Mouse (Mus musculus): ENCODE data around the gene Fchsd2. TPM values are rescaled to one million over a fixed set of nuclear protein-coding genes. Genes with fewer than 3 reads are reported as not detected.

Gene Fchsd2
- polyA plus RNA-seq, 2 experiments, result 3.1 to 3.3 TPM

DNA sequence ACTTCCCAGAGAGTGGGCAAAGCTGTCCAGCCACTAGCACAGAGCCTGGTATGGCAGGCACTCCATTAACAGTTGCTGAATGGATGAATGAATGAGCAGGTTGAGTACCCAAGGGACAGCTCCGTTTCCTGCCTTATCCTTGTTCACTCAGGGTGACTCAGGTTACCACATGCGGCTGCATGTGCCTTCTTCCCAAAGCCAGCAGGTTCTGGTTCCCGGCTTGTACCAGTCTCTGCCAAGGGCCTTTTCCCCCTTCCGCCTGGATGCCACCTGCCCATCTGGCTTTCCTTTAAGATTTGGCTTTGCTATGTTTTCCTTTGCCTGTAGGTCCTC is 238.1 kb downstream of the Fchsd2 start:
- Histone ChIP-seq H3K9me3 (ENCODE audit: control insufficient read depth, low read length) (no peaks in the 10 kb centered on the region), H3K27ac (no peak overlapping the region), H3K36me3 (replicated peaks; ENCODE audit: control insufficient read depth, insufficient read depth, low read depth) (no peaks in the 10 kb centered on the region; the same call in 1 of the 2 replicates), H3K27me3 (ENCODE audit: control insufficient read depth, insufficient read depth, low read length) (no peaks in the 10 kb centered on the region), H3K4me2 (ENCODE audit: low read depth) (no peak overlapping the region), H3K4me1 (replicated peaks; ENCODE audit: control insufficient read depth in 2 of 2, insufficient read depth in 2 of 2, low read length in 1 of 2) (peaks cover 7 to 16% of the 10 kb centered on the region in 2 experiments), H3K9ac (replicated peaks) (no peak overlapping the region), H3K4me3 (ENCODE audit: insufficient read depth in 1 of 2, low read depth in 2 of 2, low read length in 2 of 2) (no peak overlapping the region)
- WGBS (ENCODE audit: insufficient replicate concordance), result 65% methylated on average over 4 of the region's 4 CpGs
- TF ChIP-seq EP300 (IDR thresholded peaks at IDR 0.05; ENCODE audit: low read depth) (no peak), CTCF (IDR thresholded peaks at IDR 0.05; ENCODE audit: low read depth) (no peak)
- ATAC-seq (ENCODE audit: insufficient read depth), result no peak
- DNase-seq (ENCODE audit: low read depth in 3 of 3, low spot score in 3 of 3), result no peak

DNA sequence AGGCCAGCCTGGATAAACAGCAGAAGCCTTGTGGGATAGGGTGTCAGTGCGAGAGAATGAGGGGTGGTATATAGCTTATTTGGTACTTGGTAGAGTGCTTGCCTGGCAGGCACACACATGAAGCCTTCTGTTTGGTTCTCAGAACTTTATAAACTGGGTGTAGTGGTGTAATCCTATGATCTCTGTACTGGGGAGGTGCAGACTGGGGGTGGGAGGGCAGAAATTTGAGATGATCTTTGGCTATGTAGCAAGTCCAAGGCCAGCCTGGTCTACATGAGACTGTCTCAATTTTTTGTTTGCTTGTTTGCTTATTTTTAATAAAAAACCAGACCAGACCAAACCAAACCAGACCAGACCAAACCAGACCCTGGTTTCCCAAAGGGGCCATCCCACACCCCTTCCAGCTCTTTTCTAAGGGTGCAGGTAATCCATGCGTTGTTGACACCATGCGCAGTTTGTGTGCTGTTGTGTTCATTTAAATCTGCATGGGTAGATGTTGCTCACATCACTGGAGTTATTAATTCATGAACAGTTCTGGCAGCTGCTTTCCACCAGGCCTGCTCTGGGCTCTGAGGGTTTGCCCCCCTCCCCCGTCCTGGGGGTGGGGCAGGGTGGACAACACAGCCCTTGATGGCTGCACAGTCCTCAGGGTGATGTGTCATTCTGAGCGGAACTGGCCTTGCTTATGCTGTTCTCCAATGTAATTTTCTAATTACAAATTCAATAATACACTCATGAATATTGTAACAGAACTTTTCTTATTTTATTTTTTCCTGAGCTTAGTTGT is 239.6 kb downstream of the Fchsd2 start:
- ATAC-seq (ENCODE audit: insufficient read depth), result no peak
- TF ChIP-seq EP300 (IDR thresholded peaks at IDR 0.05; ENCODE audit: low read depth), result no peak
- TF ChIP-seq CTCF (IDR thresholded peaks at IDR 0.05; ENCODE audit: low read depth), result no peak
- no peak overlapping the region for H3K9ac ChIP-seq (replicated peaks)

More for the DNA sequence above, 239.6 kb downstream of the Fchsd2 start:
- H3K27ac ChIP-seq, result no peak overlapping the region
- H3K4me3 ChIP-seq (ENCODE audit: insufficient read depth in 1 of 2, low read depth in 2 of 2, low read length in 2 of 2), result no peak overlapping the region
- DNase-seq (ENCODE audit: low read depth in 3 of 3, low spot score in 3 of 3), result no peak
- no peak overlapping the region for H3K4me2 ChIP-seq (ENCODE audit: low read depth)
- H3K36me3 ChIP-seq (replicated peaks; ENCODE audit: control insufficient read depth, insufficient read depth, low read depth), result no peaks in the 10 kb centered on the region; the same call in 1 of the 2 replicates
- no peaks in the 10 kb centered on the region for H3K9me3 ChIP-seq (ENCODE audit: control insufficient read depth, low read length)
- 82% methylated on average over 5 of the region's 5 CpGs for WGBS (ENCODE audit: insufficient replicate concordance)
- H3K27me3 ChIP-seq (ENCODE audit: control insufficient read depth, insufficient read depth, low read length), result no peaks in the 10 kb centered on the region
- peaks cover 7 to 14% of the 10 kb centered on the region in 2 experiments for H3K4me1 ChIP-seq (replicated peaks; ENCODE audit: control insufficient read depth in 2 of 2, insufficient read depth in 2 of 2, low read length in 1 of 2)

Other genes with a start within 250 kb of the Fchsd2 start
- 12.2 and 17.2 TPM in 2 replicates for gene Relt, start 229.4 kb upstream of the Fchsd2 start, polyA plus RNA-seq (2012; rRNA removed)
- gene Relt, start 229.4 kb upstream of the Fchsd2 start, polyA plus RNA-seq (2014; fragmentation: Nextera tagmentation; extraction: Ambion mirVana), result 11.7 and 14.7 TPM in 2 replicates
- gene Arhgef17, start 160.8 kb upstream of the Fchsd2 start, polyA plus RNA-seq (2012; rRNA removed), result 1.7 and 2.0 TPM in 2 replicates
- gene Arhgef17, start 160.8 kb upstream of the Fchsd2 start, polyA plus RNA-seq (2014; fragmentation: Nextera tagmentation; extraction: Ambion mirVana), result 0.70 and 0.72 TPM in 2 replicates
- 2.0 and 2.9 TPM in 2 replicates for gene P2ry6, start 118.2 kb upstream of the Fchsd2 start, polyA plus RNA-seq (2012; rRNA removed)
- 2.9 TPM in 2 replicates for gene P2ry6, start 118.2 kb upstream of the Fchsd2 start, polyA plus RNA-seq (2014; fragmentation: Nextera tagmentation; extraction: Ambion mirVana)
- 0.47 and 0.53 TPM in 2 replicates for gene P2ry2, start 80.0 kb upstream of the Fchsd2 start, polyA plus RNA-seq (2012; rRNA removed)
- gene P2ry2, start 80.0 kb upstream of the Fchsd2 start, polyA plus RNA-seq (2014; fragmentation: Nextera tagmentation; extraction: Ambion mirVana), result 0.33 and 0.67 TPM in 2 replicates
- gene Atg16l2, start 209.4 kb downstream of the Fchsd2 start, polyA plus RNA-seq (2012; rRNA removed), result 3.1 and 3.5 TPM in 2 replicates
- 1.3 and 1.8 TPM in 2 replicates for gene Atg16l2, start 209.4 kb downstream of the Fchsd2 start, polyA plus RNA-seq (2014; fragmentation: Nextera tagmentation; extraction: Ambion mirVana)
- 71.0 and 71.8 TPM in 2 replicates for gene Stard10, start 224.2 kb downstream of the Fchsd2 start, polyA plus RNA-seq (2012; rRNA removed)
- 98.2 and 102 TPM in 2 replicates for gene Stard10, start 224.2 kb downstream of the Fchsd2 start, polyA plus RNA-seq (2014; fragmentation: Nextera tagmentation; extraction: Ambion mirVana)